8 mouse cellular contexts compared by ENCODE assay signal in genomic region chr8:120126357-120127161, GRCm38 (mm10). TPM values are rescaled to one million over a fixed set of nuclear protein-coding genes. Genes with fewer than 3 reads are reported as not detected.
DNase-seq lines count a peak whose midpoint lies in the region; ATAC-seq and TF ChIP-seq lines count a peak whose summit lies in the region.

No protein-coding gene starts in this region.

- ATAC-seq in liver, embryonic 16.5 days (ENCODE audit: low read depth), result peak; percentile 45; the same call in 1 of the 2 replicates
- ATAC-seq in stomach, postnatal 0 days (ENCODE audit: low FRiP score, low TSS enrichment), result peak; percentile 36; the same call in 1 of the 2 replicates

- H3K4me1 ChIP-seq in liver, embryonic 16.5 days (ENCODE audit: control insufficient read depth, low read depth, low read length), result no peaks in the 10 kb centered on the region
- H3K4me1 ChIP-seq in stomach, postnatal 0 days (replicated peaks; ENCODE audit: control insufficient read depth, insufficient read depth), result peaks cover 4% of the 10 kb centered on the region

- intact Hi-C loops in heart, postnatal 14 days (cut with DNase I), result no loop called here

- peak; percentile 34 for DNase-seq in retina, postnatal 1 day
- DNase-seq in retina, embryonic 14.5 days (ENCODE audit: low spot score), result no peak
- peak; percentile 33 to 44 for DNase-seq in heart, postnatal 14 days
- no peak for DNase-seq in stomach, postnatal 0 days (ENCODE audit: low spot score)
- no peak for DNase-seq in natural killer cell, adult 2 months (ENCODE audit: low spot score in 2 of 2)
- no peak for DNase-seq in right cerebral cortex, postnatal 36 days (ENCODE audit: low spot score in 2 of 2)
- DNase-seq in layer of hippocampus, adult 8-10 months (ENCODE audit: low spot score in 2 of 2), result no peak

- H3K9me3 ChIP-seq in liver, embryonic 16.5 days (replicated peaks; ENCODE audit: control insufficient read depth, low read length), result no peaks in the 10 kb centered on the region
- H3K9me3 ChIP-seq in stomach, postnatal 0 days (ENCODE audit: control insufficient read depth, low read length), result no peaks in the 10 kb centered on the region

- no peak overlapping the region for H3K9ac ChIP-seq in liver, embryonic 16.5 days (ENCODE audit: low read depth, low read length)
- H3K9ac ChIP-seq in stomach, postnatal 0 days (ENCODE audit: low read length), result no peak overlapping the region

- no peak overlapping the region for H3K4me2 ChIP-seq in liver, embryonic 16.5 days (ENCODE audit: low read depth, low read length)
- H3K4me2 ChIP-seq in stomach, postnatal 0 days (replicated peaks; ENCODE audit: low read depth), result no peak overlapping the region

- H3K4me3 ChIP-seq in liver, embryonic 16.5 days (ENCODE audit: low read depth, low read length), result no peak overlapping the region
- no peak overlapping the region for H3K4me3 ChIP-seq in stomach, postnatal 0 days (ENCODE audit: low read depth, low read length)

- TF ChIP-seq CTCF in stomach, postnatal 0 days (IDR thresholded peaks at IDR 0.05; ENCODE audit: low read depth), result no peak

- H3K27me3 ChIP-seq in liver, embryonic 16.5 days (ENCODE audit: control insufficient read depth, insufficient read depth, low read depth, low read length), result peaks cover 3% of the 10 kb centered on the region
- no peaks in the 10 kb centered on the region for H3K27me3 ChIP-seq in stomach, postnatal 0 days (ENCODE audit: control insufficient read depth, insufficient read depth, low read length)

- TF ChIP-seq EP300 in stomach, postnatal 0 days (optimal IDR thresholded peaks at IDR 0.05), result no peak

- WGBS in liver, embryonic 16.5 days (ENCODE audit: insufficient replicate concordance), result 15% methylated on average over 14 of the region's 14 CpGs
- 34% methylated on average over 14 of the region's 14 CpGs for WGBS in stomach, postnatal 0 days

- H3K27ac ChIP-seq in liver, embryonic 16.5 days (ENCODE audit: low read length), result peak overlapping the region; percentile 10; the same call in 1 of the 2 replicates
- peak overlapping the region; percentile 53 for H3K27ac ChIP-seq in stomach, postnatal 0 days (replicated peaks)

- no peaks in the 10 kb centered on the region for H3K36me3 ChIP-seq in liver, embryonic 16.5 days (ENCODE audit: control insufficient read depth, insufficient read depth)
- H3K36me3 ChIP-seq in stomach, postnatal 0 days (ENCODE audit: control insufficient read depth, insufficient read depth, low read length), result no peaks in the 10 kb centered on the region

RNA-seq across cellular contexts. Expression of gene 6430548M08Rik, which starts 12.6 kb away (rescaled TPM):
- total RNA-seq in heart, postnatal 14 days (2021), result 10 to 100 TPM; 11.7 to 13.3 TPM
- polyA plus RNA-seq in liver, embryonic 16.5 days (2015; fragmentation: Nextera tagmentation; extraction: Ambion mirVana), result 3.0 and 4.4 TPM in 2 replicates
- 13.2 and 13.8 TPM in 2 replicates for polyA plus RNA-seq in stomach, postnatal 0 days (2015; fragmentation: Nextera tagmentation; extraction: Ambion mirVana)
- 100 to 1,000 TPM; 152 to 193 (median 182) TPM for total RNA-seq in layer of hippocampus, adult 8-10 months (2022)

RNA-seq across cellular contexts. Expression of gene Zdhhc7, which starts 25.3 kb away (rescaled TPM):
- 10 to 100 TPM; 41.5 to 42.2 TPM for total RNA-seq in heart, postnatal 14 days (2021)
- 12.9 TPM in 2 replicates for polyA plus RNA-seq in liver, embryonic 16.5 days (2015; fragmentation: Nextera tagmentation; extraction: Ambion mirVana)
- polyA plus RNA-seq in stomach, postnatal 0 days (2015; fragmentation: Nextera tagmentation; extraction: Ambion mirVana), result 24.3 and 24.4 TPM in 2 replicates
- 10 to 100 TPM; 28.4 to 37.8 (median 32.3) TPM for total RNA-seq in layer of hippocampus, adult 8-10 months (2022)

RNA-seq across cellular contexts. Expression of gene Fam92b, which starts 50.7 kb away (rescaled TPM):
- total RNA-seq in heart, postnatal 14 days (2021), result not detected
- polyA plus RNA-seq in liver, embryonic 16.5 days (2015; fragmentation: Nextera tagmentation; extraction: Ambion mirVana), result not detected in 2 replicates
- polyA plus RNA-seq in stomach, postnatal 0 days (2015; fragmentation: Nextera tagmentation; extraction: Ambion mirVana), result 0.18 and 0.33 TPM in 2 replicates
- 1 to 10 TPM in 1 of 4 experiments, under 1 TPM in 2, not detected in 1; 0.41 to 1.1 (median 0.43) TPM for total RNA-seq in layer of hippocampus, adult 8-10 months (2022)

Comparison
In these comparisons a context has a peak if more than half of its experiments do, and no peak if none do; other contexts are left out.
1. DNase-seq: peak in retina, postnatal 1 day (single experiment) and heart, postnatal 14 days (2 of 2); none in retina, embryonic 14.5 days (single experiment), stomach, postnatal 0 days (single experiment), natural killer cell, adult 2 months (0 of 2), right cerebral cortex, postnatal 36 days (0 of 2) and layer of hippocampus, adult 8-10 months (0 of 2).
2. RNA of gene 6430548M08Rik, which starts 12.6 kb away (total RNA-seq): 152 to 193 TPM in layer of hippocampus, adult 8-10 months; 11.7 to 13.3 TPM in heart, postnatal 14 days; every median in the first group is over 10 times any median in the second.